Mouse (Mus musculus): ENCODE data around the gene Dtx2. TPM values are rescaled to one million over a fixed set of nuclear protein-coding genes. Genes with fewer than 3 reads are reported as not detected.

Dtx2 gene
- polyA plus RNA-seq, 1 experiment from 2014 or later = 13.5 TPM

GRCm38 (mm10) chr5:136035285-136035684 lies 40.7 kb downstream of the Dtx2 start:
- 87% methylated on average over 1 of the region's 1 CpGs for WGBS
- Histone ChIP-seq H3K4me2 (replicated peaks; ENCODE audit: low read depth) (no peak overlapping the region), H3K27me3 (ENCODE audit: control insufficient read depth, insufficient read depth, low read length) (no peaks in the 10 kb centered on the region), H3K4me3 (ENCODE audit: low read depth, low read length) (no peak overlapping the region), H3K27ac (replicated peaks) (no peak overlapping the region), H3K9ac (ENCODE audit: low read length) (no peak overlapping the region), H3K9me3 (ENCODE audit: control insufficient read depth, low read length) (no peaks in the 10 kb centered on the region), H3K36me3 (ENCODE audit: control insufficient read depth, insufficient read depth, low read length) (peaks cover 9% of the 10 kb centered on the region), H3K4me1 (replicated peaks; ENCODE audit: control insufficient read depth, insufficient read depth) (no peaks in the 10 kb centered on the region)
- DNase-seq (ENCODE audit: low spot score) = no peak
- no peak for ATAC-seq (ENCODE audit: low FRiP score, low TSS enrichment)
- no peak for TF ChIP-seq EP300 (optimal IDR thresholded peaks at IDR 0.05)
- no peak for TF ChIP-seq CTCF (IDR thresholded peaks at IDR 0.05; ENCODE audit: low read depth)

GRCm38 (mm10) chr5:136036667-136037066 lies 42.1 kb downstream of the Dtx2 start:
- Histone ChIP-seq H3K4me2 (replicated peaks; ENCODE audit: low read depth) (no peak overlapping the region), H3K36me3 (ENCODE audit: control insufficient read depth, insufficient read depth, low read length) (no peaks in the 10 kb centered on the region), H3K27me3 (ENCODE audit: control insufficient read depth, insufficient read depth, low read length) (no peaks in the 10 kb centered on the region), H3K4me3 (ENCODE audit: low read depth, low read length) (no peak overlapping the region), H3K9me3 (ENCODE audit: control insufficient read depth, low read length) (no peaks in the 10 kb centered on the region), H3K4me1 (replicated peaks; ENCODE audit: control insufficient read depth, insufficient read depth) (no peaks in the 10 kb centered on the region), H3K27ac (replicated peaks) (no peak overlapping the region), H3K9ac (ENCODE audit: low read length) (no peak overlapping the region)
- TF ChIP-seq EP300 (optimal IDR thresholded peaks at IDR 0.05) (no peak), CTCF (IDR thresholded peaks at IDR 0.05; ENCODE audit: low read depth) (no peak)
- DNase-seq (ENCODE audit: low spot score) = no peak
- no peak for ATAC-seq (ENCODE audit: low FRiP score, low TSS enrichment)
- 86% methylated on average over 1 of the region's 1 CpGs for WGBS

GRCm38 (mm10) chr5:136038258-136039214 lies 43.9 kb downstream of the Dtx2 start, which contains the start of gene Upk3b:
Gene Upk3b (plus strand): TSS chr5:136038496.
- 0 out of 2 replicates have a peak within 1 kb of the TSS, but pooled peaks have one; percentile 11 for H3K4me2 ChIP-seq (replicated peaks; ENCODE audit: low read depth)
- no peak within 1 kb of the TSS for H3K27ac ChIP-seq (replicated peaks)

GRCm38 (mm10) chr5:136040210-136040609 lies 45.6 kb downstream of the Dtx2 start:
- Histone ChIP-seq H3K27me3 (ENCODE audit: control insufficient read depth, insufficient read depth, low read length) (no peaks in the 10 kb centered on the region), H3K9ac (ENCODE audit: low read length) (no peak overlapping the region), H3K27ac (replicated peaks) (no peak overlapping the region), H3K36me3 (ENCODE audit: control insufficient read depth, insufficient read depth, low read length) (no peaks in the 10 kb centered on the region), H3K4me1 (replicated peaks; ENCODE audit: control insufficient read depth, insufficient read depth) (no peaks in the 10 kb centered on the region), H3K4me3 (ENCODE audit: low read depth, low read length) (no peak overlapping the region), H3K4me2 (replicated peaks; ENCODE audit: low read depth) (no peak overlapping the region), H3K9me3 (ENCODE audit: control insufficient read depth, low read length) (no peaks in the 10 kb centered on the region)
- TF ChIP-seq EP300 (optimal IDR thresholded peaks at IDR 0.05) (no peak), CTCF (IDR thresholded peaks at IDR 0.05; ENCODE audit: low read depth) (no peak)
- ATAC-seq (ENCODE audit: low FRiP score, low TSS enrichment) (peak; percentile 18; the same call in 1 of the 2 replicates), DNase-seq (ENCODE audit: low spot score) (no peak)
- WGBS = 43% methylated on average over 5 of the region's 5 CpGs

More at GRCm38 (mm10) chr5:136038258-136039214, 43.9 kb downstream of the Dtx2 start, which contains the start of gene Upk3b:
- ATAC-seq (ENCODE audit: low FRiP score, low TSS enrichment) (peak; percentile 68), DNase-seq (ENCODE audit: low spot score) (peak; percentile 49)
- WGBS = 50% methylated on average over 17 of the region's 17 CpGs
- H3K4me1 ChIP-seq (replicated peaks; ENCODE audit: control insufficient read depth, insufficient read depth) = no peaks in the 10 kb centered on the region
- no peak for TF ChIP-seq EP300 (optimal IDR thresholded peaks at IDR 0.05)
- no peak for TF ChIP-seq CTCF (IDR thresholded peaks at IDR 0.05; ENCODE audit: low read depth)
- no peak within 1 kb of the TSS for H3K4me3 ChIP-seq (ENCODE audit: low read depth, low read length)
- H3K36me3 ChIP-seq (ENCODE audit: control insufficient read depth, insufficient read depth, low read length) = no peaks in the 10 kb centered on the region
- no peaks in the 10 kb centered on the region for H3K9me3 ChIP-seq (ENCODE audit: control insufficient read depth, low read length)
- no peaks in the 10 kb centered on the region for H3K27me3 ChIP-seq (ENCODE audit: control insufficient read depth, insufficient read depth, low read length)
- no peak within 1 kb of the TSS for H3K9ac ChIP-seq (ENCODE audit: low read length)

- Histone ChIP-seq H3K9ac (ENCODE audit: low read length) (no peak overlapping the region), H3K4me3 (ENCODE audit: low read depth, low read length) (no peak overlapping the region), H3K4me1 (replicated peaks; ENCODE audit: control insufficient read depth, insufficient read depth) (no peaks in the 10 kb centered on the region), H3K4me2 (replicated peaks; ENCODE audit: low read depth) (no peak overlapping the region), H3K36me3 (ENCODE audit: control insufficient read depth, insufficient read depth, low read length) (no peaks in the 10 kb centered on the region), H3K27me3 (ENCODE audit: control insufficient read depth, insufficient read depth, low read length) (no peaks in the 10 kb centered on the region), H3K27ac (replicated peaks) (no peak overlapping the region), H3K9me3 (ENCODE audit: control insufficient read depth, low read length) (no peaks in the 10 kb centered on the region)
- ATAC-seq (ENCODE audit: low FRiP score, low TSS enrichment) = peak; percentile 24; the same call in 1 of the 2 replicates
- TF ChIP-seq CTCF (IDR thresholded peaks at IDR 0.05; ENCODE audit: low read depth) = no peak
- WGBS = 21% methylated on average over 2 of the region's 2 CpGs
- DNase-seq (ENCODE audit: low spot score) = no peak
Observed at GRCm38 (mm10) chr5:136041260-136041659, 46.7 kb downstream of the Dtx2 start.

- TF ChIP-seq EP300 (optimal IDR thresholded peaks at IDR 0.05) (no peak), CTCF (IDR thresholded peaks at IDR 0.05; ENCODE audit: low read depth) (no peak)
- Histone ChIP-seq H3K27ac (replicated peaks) (no peak overlapping the region), H3K4me3 (ENCODE audit: low read depth, low read length) (no peak overlapping the region), H3K9ac (ENCODE audit: low read length) (no peak overlapping the region), H3K9me3 (ENCODE audit: control insufficient read depth, low read length) (no peaks in the 10 kb centered on the region), H3K4me1 (replicated peaks; ENCODE audit: control insufficient read depth, insufficient read depth) (no peaks in the 10 kb centered on the region), H3K27me3 (ENCODE audit: control insufficient read depth, insufficient read depth, low read length) (no peaks in the 10 kb centered on the region), H3K36me3 (ENCODE audit: control insufficient read depth, insufficient read depth, low read length) (no peaks in the 10 kb centered on the region), H3K4me2 (replicated peaks; ENCODE audit: low read depth) (no peak overlapping the region)
- WGBS = 92% methylated on average over 8 of the region's 8 CpGs
- ATAC-seq (ENCODE audit: low FRiP score, low TSS enrichment) (no peak), DNase-seq (ENCODE audit: low spot score) (no peak)
Observed at GRCm38 (mm10) chr5:136041666-136042065, 47.1 kb downstream of the Dtx2 start.

Data from stomach, postnatal 0 days (tissue).